Mouse (Mus musculus): Measurements from ENCODE around the gene Cmtr2. TPM values are rescaled to one million over a fixed set of nuclear protein-coding genes. Genes with fewer than 3 reads are reported as not detected.

Cmtr2 gene
- polyA plus RNA-seq, 1 experiment = 2.8 TPM

- H3K4me2 ChIP-seq (ENCODE audit: low read depth) = peak overlapping the region; percentile 68
- H3K27me3 ChIP-seq (ENCODE audit: control insufficient read depth, insufficient read depth, insufficient read length) = peaks cover 7% of the 10 kb centered on the region
- peaks cover 6% of the 10 kb centered on the region for H3K79me2 ChIP-seq (ENCODE audit: control insufficient read depth, insufficient read depth)
- TF ChIP-seq TCF3 (IDR thresholded peaks at IDR 0.05; ENCODE audit: insufficient read length, low read depth) (no peak), MAX (IDR thresholded peaks at IDR 0.05; ENCODE audit: low read depth) (no peak), USF1 (IDR thresholded peaks at IDR 0.05; ENCODE audit: low read depth) (no peak), SRF (IDR thresholded peaks at IDR 0.05; ENCODE audit: control insufficient read depth, insufficient read length, low read depth) (no peak), POLR2A (IDR thresholded peaks at IDR 0.05; ENCODE audit: insufficient read length, low read depth) (no peak), E2F4 (IDR thresholded peaks at IDR 0.05; ENCODE audit: insufficient read depth) (no peak), MYOD1 (IDR thresholded peaks at IDR 0.05; ENCODE audit: control insufficient read depth in 1 of 3, insufficient read length in 2 of 3, low read depth in 2 of 3) (no peak), CEBPB (IDR thresholded peaks at IDR 0.05; ENCODE audit: insufficient read depth, poor library complexity, severe bottlenecking) (no peak), TCF12 (IDR thresholded peaks at IDR 0.05; ENCODE audit: insufficient read depth, poor library complexity, severe bottlenecking) (no peak), REST (IDR thresholded peaks at IDR 0.05; ENCODE audit: insufficient read depth, insufficient read length) (no peak)
- H3K4me3 ChIP-seq = peak overlapping the region; percentile 44
- H3K36me3 ChIP-seq (ENCODE audit: control insufficient read depth, insufficient read depth) = peaks cover 4% of the 10 kb centered on the region
- H3ac ChIP-seq (ENCODE audit: control insufficient read depth, insufficient read length) = no peak overlapping the region
Measured at GRCm38 (mm10) chr8:110217198-110217597, 1.7 kb downstream of the Cmtr2 start.

- Histone ChIP-seq H3K4me2 (ENCODE audit: low read depth) (peak overlapping the region; percentile 68), H3K4me3 (peak overlapping the region; percentile 44), H3K27me3 (ENCODE audit: control insufficient read depth, insufficient read depth, insufficient read length) (peaks cover 7% of the 10 kb centered on the region), H3ac (ENCODE audit: control insufficient read depth, insufficient read length) (no peak overlapping the region), H3K36me3 (ENCODE audit: control insufficient read depth, insufficient read depth) (peaks cover 7% of the 10 kb centered on the region), H3K79me2 (ENCODE audit: control insufficient read depth, insufficient read depth) (peaks cover 6% of the 10 kb centered on the region)
- TF ChIP-seq USF1 (IDR thresholded peaks at IDR 0.05; ENCODE audit: low read depth) = no peak
- peak in 2 of 3 experiments; percentile 13 to 38 for TF ChIP-seq MYOG (IDR thresholded peaks at IDR 0.05; ENCODE audit: control insufficient read depth in 1 of 3, insufficient read depth in 1 of 3, insufficient read length in 2 of 3, low read depth in 2 of 3)
- TF ChIP-seq REST (IDR thresholded peaks at IDR 0.05; ENCODE audit: insufficient read depth, insufficient read length) = no peak
- TF ChIP-seq SRF (IDR thresholded peaks at IDR 0.05; ENCODE audit: control insufficient read depth, insufficient read length, low read depth) = no peak
- TF ChIP-seq POLR2A (IDR thresholded peaks at IDR 0.05; ENCODE audit: insufficient read length, low read depth) = peak; percentile 82
- TF ChIP-seq POLR2AphosphoS2 (IDR thresholded peaks at IDR 0.05; ENCODE audit: insufficient read length, low read depth) = peak; percentile 81
- peak in 2 of 3 experiments; percentile 32 to 54 for TF ChIP-seq MYOD1 (IDR thresholded peaks at IDR 0.05; ENCODE audit: control insufficient read depth in 1 of 3, insufficient read length in 2 of 3, low read depth in 2 of 3)
Measured at GRCm38 (mm10) chr8:110217681-110218131, 2.2 kb downstream of the Cmtr2 start.

- no peak for TF ChIP-seq REST (IDR thresholded peaks at IDR 0.05; ENCODE audit: insufficient read depth, insufficient read length)
- Histone ChIP-seq H3ac (ENCODE audit: control insufficient read depth, insufficient read length) (no peak overlapping the region), H3K4me2 (ENCODE audit: low read depth) (peak overlapping the region; percentile 68), H3K36me3 (ENCODE audit: control insufficient read depth, insufficient read depth) (peaks cover 7% of the 10 kb centered on the region), H3K27me3 (ENCODE audit: control insufficient read depth, insufficient read depth, insufficient read length) (peaks cover 7% of the 10 kb centered on the region), H3K79me2 (ENCODE audit: control insufficient read depth, insufficient read depth) (peaks cover 6% of the 10 kb centered on the region), H3K4me3 (peak overlapping the region; percentile 44)
Measured at GRCm38 (mm10) chr8:110218511-110218910, 3.0 kb downstream of the Cmtr2 start.

- H3K36me3 ChIP-seq (ENCODE audit: control insufficient read depth, insufficient read depth) = peaks cover 7% of the 10 kb centered on the region
- H3ac ChIP-seq (ENCODE audit: control insufficient read depth, insufficient read length) = no peak overlapping the region
- H3K79me2 ChIP-seq (ENCODE audit: control insufficient read depth, insufficient read depth) = peaks cover 6% of the 10 kb centered on the region
- H3K27me3 ChIP-seq (ENCODE audit: control insufficient read depth, insufficient read depth, insufficient read length) = no peaks in the 10 kb centered on the region
- TF ChIP-seq POLR2A (IDR thresholded peaks at IDR 0.05; ENCODE audit: insufficient read length, low read depth) (no peak), USF1 (IDR thresholded peaks at IDR 0.05; ENCODE audit: low read depth) (no peak), CEBPB (IDR thresholded peaks at IDR 0.05; ENCODE audit: insufficient read depth, poor library complexity, severe bottlenecking) (no peak), MYOD1 (IDR thresholded peaks at IDR 0.05; ENCODE audit: control insufficient read depth in 1 of 3, insufficient read length in 2 of 3, low read depth in 2 of 3) (no peak), SRF (IDR thresholded peaks at IDR 0.05; ENCODE audit: control insufficient read depth, insufficient read length, low read depth) (no peak), TCF3 (IDR thresholded peaks at IDR 0.05; ENCODE audit: insufficient read length, low read depth) (no peak), E2F4 (IDR thresholded peaks at IDR 0.05; ENCODE audit: insufficient read depth) (no peak), MYOG (IDR thresholded peaks at IDR 0.05; ENCODE audit: control insufficient read depth in 1 of 3, insufficient read depth in 1 of 3, insufficient read length in 2 of 3, low read depth in 2 of 3) (no peak), POLR2AphosphoS2 (IDR thresholded peaks at IDR 0.05; ENCODE audit: insufficient read length, low read depth) (no peak), TCF12 (IDR thresholded peaks at IDR 0.05; ENCODE audit: insufficient read depth, poor library complexity, severe bottlenecking) (no peak)
- no peak overlapping the region for H3K4me3 ChIP-seq
- H3K4me2 ChIP-seq (ENCODE audit: low read depth) = no peak overlapping the region
Measured at GRCm38 (mm10) chr8:110220936-110221335, 5.5 kb downstream of the Cmtr2 start.

GRCm38 (mm10) chr8:110230803-110231202 lies 15.3 kb downstream of the Cmtr2 start:
- no peaks in the 10 kb centered on the region for H3K79me2 ChIP-seq (ENCODE audit: control insufficient read depth, insufficient read depth)
- peaks cover 12% of the 10 kb centered on the region for H3K27me3 ChIP-seq (ENCODE audit: control insufficient read depth, insufficient read depth, insufficient read length)
- no peak overlapping the region for H3ac ChIP-seq (ENCODE audit: control insufficient read depth, insufficient read length)
- no peaks in the 10 kb centered on the region for H3K36me3 ChIP-seq (ENCODE audit: control insufficient read depth, insufficient read depth)
- TF ChIP-seq TCF12 (IDR thresholded peaks at IDR 0.05; ENCODE audit: insufficient read depth, poor library complexity, severe bottlenecking) (no peak), REST (IDR thresholded peaks at IDR 0.05; ENCODE audit: insufficient read depth, insufficient read length) (no peak), USF1 (IDR thresholded peaks at IDR 0.05; ENCODE audit: low read depth) (no peak), MYOD1 (IDR thresholded peaks at IDR 0.05; ENCODE audit: control insufficient read depth in 1 of 3, insufficient read length in 2 of 3, low read depth in 2 of 3) (no peak), TCF3 (IDR thresholded peaks at IDR 0.05; ENCODE audit: insufficient read length, low read depth) (no peak), CEBPB (IDR thresholded peaks at IDR 0.05; ENCODE audit: insufficient read depth, poor library complexity, severe bottlenecking) (no peak), MAX (IDR thresholded peaks at IDR 0.05; ENCODE audit: low read depth) (no peak), E2F4 (IDR thresholded peaks at IDR 0.05; ENCODE audit: insufficient read depth) (no peak), SRF (IDR thresholded peaks at IDR 0.05; ENCODE audit: control insufficient read depth, insufficient read length, low read depth) (no peak), MYOG (IDR thresholded peaks at IDR 0.05; ENCODE audit: control insufficient read depth in 1 of 3, insufficient read depth in 1 of 3, insufficient read length in 2 of 3, low read depth in 2 of 3) (no peak), POLR2AphosphoS2 (IDR thresholded peaks at IDR 0.05; ENCODE audit: insufficient read length, low read depth) (no peak), POLR2A (IDR thresholded peaks at IDR 0.05; ENCODE audit: insufficient read length, low read depth) (no peak)
- H3K4me3 ChIP-seq = no peak overlapping the region
- no peak overlapping the region for H3K4me2 ChIP-seq (ENCODE audit: low read depth)
